ENCODE assay signal across 15 mouse cellular contexts in the genomic region with DNA sequence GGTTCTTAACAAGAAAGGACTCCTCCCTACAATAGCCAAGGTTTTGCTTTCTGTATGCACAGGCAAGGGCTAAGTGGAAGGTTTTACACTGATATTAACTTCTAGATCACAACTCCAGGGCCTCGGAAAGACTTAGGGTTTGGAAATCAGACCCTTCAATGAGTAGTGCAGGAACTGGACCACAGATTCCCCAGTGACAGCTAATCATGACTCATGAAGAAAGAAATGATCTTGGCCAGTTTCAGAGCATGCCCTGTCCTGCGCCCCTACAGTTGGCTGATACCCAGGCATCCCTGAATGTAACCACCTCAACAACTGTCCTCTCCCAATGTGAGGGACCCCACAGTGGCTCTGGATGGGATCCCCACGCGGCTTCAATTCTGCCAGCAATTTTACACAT.
"Had no signal": no experiment of that assay in that cellular context is flagged by ENCODE, and none has a peak within 500 bp of the region (broad histone marks: within the 10 kb centered on the region; RNA-seq: fewer than 3 reads in every experiment).

No protein-coding gene starts in this region.

- H3K27ac ChIP-seq: left cerebral cortex, adult 2 months; liver, embryonic 13.5 days; stomach, embryonic 15.5 days had no signal

- H3K27me3 ChIP-seq: liver, embryonic 13.5 days; stomach, embryonic 15.5 days had no signal

- H3K9ac ChIP-seq: liver, embryonic 13.5 days; stomach, embryonic 15.5 days had no signal

- DNase-seq: kidney, adult 2 months; kidney, postnatal 10 days; kidney, postnatal 36 days; layer of hippocampus, postnatal 36 days; liver, embryonic 13.5 days; lung, adult 2 months; lung, postnatal 14 days; lung, postnatal 4 days; midbrain, embryonic 14.5 days; right cerebral cortex, postnatal 14 days; right cerebral cortex, postnatal 4 days; thymus, postnatal 36 days had no signal

- H3K9me3 ChIP-seq: liver, embryonic 13.5 days; stomach, embryonic 15.5 days had no signal

- H3K36me3 ChIP-seq: liver, embryonic 13.5 days had no signal

- H3K4me2 ChIP-seq: liver, embryonic 13.5 days; midbrain, embryonic 11.5 days; stomach, embryonic 15.5 days had no signal

- H3K4me3 ChIP-seq: left cerebral cortex, adult 2 months; liver, embryonic 13.5 days; stomach, embryonic 15.5 days had no signal

- H3K4me1 ChIP-seq: liver, embryonic 13.5 days; stomach, embryonic 15.5 days had no signal
